Mouse (Mus musculus) heart, adult 2 months (tissue): ENCODE measurements around the gene Nobox.

ENCODE experiments used
- CTCF ChIP-seq: fragments of 200-600 bp; IDR thresholded peaks from 2 replicates; pipeline ENCODE4 v1.8.1; 2022; ENCODE audit warnings: antibody characterized with exemption, mild to moderate bottlenecking, moderate library complexity
- EP300 ChIP-seq: fragments of 200-500 bp; IDR thresholded peaks from 2 replicates; pipeline ENCODE4 v1.6.1; 2011; ENCODE audit warnings: low read depth, low read length, control low read depth; ENCODE audit not compliant: insufficient read depth
- POLR2A ChIP-seq: fragments of 200-500 bp; IDR thresholded peaks from 2 replicates; pipeline ENCODE4 v1.6.1; 2011; ENCODE audit warnings: mild to moderate bottlenecking, low read depth, low read length, control low read depth; ENCODE audit not compliant: insufficient read depth

- TF ChIP-seq EP300: no peak
- TF ChIP-seq CTCF: no peak
- no peak for TF ChIP-seq POLR2A
Measured at GRCm38 (mm10) chr6:43309454-43309853, at the start of gene Nobox.
